Mouse (Mus musculus) midbrain, postnatal 0 days (tissue): ENCODE results near the gene Mtmr1. TPM values are rescaled to one million over a fixed set of nuclear protein-coding genes. Genes with fewer than 3 reads are reported as not detected.
A peak's percentile ranks its signal among the peaks of the same experiment; 100 is the strongest.

Experiments used
- ATAC-seq: fragments of 200-750 bp; cut with Nextera tagmentation; 2 replicates; pipeline ENCODE4 v1.8.0; 2017; ENCODE audit warnings: moderate number of reproducible peaks, mild to moderate bottlenecking, moderate TSS enrichment, moderate library complexity; ENCODE audit not compliant: low FRiP score
- DNase-seq: peaks from one replicate; pipeline ENCODE4 v3.0.0-alpha.2; 2015; ENCODE audit warnings: low spot score
- H3K27ac ChIP-seq: fragments of 300-500 bp; sonication (generic); 2 replicates; pipeline ENCODE4 v1.5.1; 2014; ENCODE audit warnings: low read depth, mild to moderate bottlenecking, low read length, mixed read lengths
- H3K27me3 ChIP-seq: fragments of 300-500 bp; sonication (generic); 2 replicates; pipeline ENCODE4 v1.6.1; 2014; ENCODE audit warnings: low read length, control low read depth, mixed read lengths; ENCODE audit not compliant: insufficient read depth
- H3K36me3 ChIP-seq: fragments of 300-500 bp; sonication (generic); 2 replicates; pipeline ENCODE4 v1.6.1; 2014; ENCODE audit warnings: low read length, control low read depth, mixed read lengths; ENCODE audit not compliant: insufficient read depth
- H3K4me1 ChIP-seq: fragments of 300-500 bp; sonication (generic); 2 replicates; pipeline ENCODE4 v1.6.1; 2014; ENCODE audit warnings: mild to moderate bottlenecking, control low read depth, antibody characterized with exemption, low read length, mixed read lengths; ENCODE audit not compliant: insufficient read depth
- H3K4me2 ChIP-seq: fragments of 300-500 bp; sonication (generic); 2 replicates; pipeline ENCODE4 v1.6.1; 2014; ENCODE audit warnings: low read depth, mild to moderate bottlenecking, low read length, mixed read lengths; ENCODE audit not compliant: poor library complexity, severe bottlenecking
- H3K4me3 ChIP-seq: fragments of 300-500 bp; sonication (generic); 2 replicates; pipeline ENCODE4 v1.5.1; 2014; ENCODE audit warnings: low read depth, mild to moderate bottlenecking, low read length, moderate library complexity
- H3K9ac ChIP-seq: fragments of 300-500 bp; sonication (generic); replicated peaks from 2 replicates; pipeline ENCODE4 v1.6.1; 2014; ENCODE audit warnings: mild to moderate bottlenecking, low read length, moderate library complexity, mixed read lengths; ENCODE audit not compliant: poor library complexity, severe bottlenecking
- H3K9me3 ChIP-seq: fragments of 300-500 bp; sonication (generic); 2 replicates; pipeline ENCODE4 v1.6.1; 2016; ENCODE audit warnings: low read length, control low read depth
- CTCF ChIP-seq: IDR thresholded peaks from 2 replicates; pipeline ENCODE4 v1.5.1; 2016; ENCODE audit warnings: antibody characterized with exemption, mild to moderate bottlenecking
- WGBS: fragments of 180-500 bp; shearing (Covaris S2); extraction: QIAGEN DNeasy Blood & Tissue Kit; methylation state at CpG from one replicate; pipeline ENCODE4 v1.1.7; 2014; 5-methylcytosine and 5-hydroxymethylcytosine counted together
- polyA plus RNA-seq: library from polyadenylated mRNA; unstranded; fragments of >200 nt; fragmentation: Nextera tagmentation; extraction: Ambion mirVana; gene quantifications from 2 replicates; pipeline ENCODE4 v1.2.1, GENCODE M21; 2015
- total RNA-seq: library from RNA; depleted of rRNA; stranded (reverse); fragments of >200 nt; gene quantifications from 2 replicates; pipeline ENCODE4 v1.2.3, GENCODE M21; 2014

Gene Mtmr1
- total and polyA plus RNA-seq, 2 experiments from 2014 or later, result 11.3 to 27.7 TPM

- Histone ChIP-seq H3K9me3 (no peaks in the 10 kb centered on the region), H3K4me3 (no peak overlapping the region), H3K36me3 (no peaks in the 10 kb centered on the region; the same call in 1 of the 2 replicates), H3K27ac (no peak overlapping the region), H3K4me2 (no peak overlapping the region), H3K9ac (no peak overlapping the region), H3K4me1 (no peaks in the 10 kb centered on the region), H3K27me3 (no peaks in the 10 kb centered on the region)
- DNase-seq, result no peak
- no peak for TF ChIP-seq CTCF
- no peak for ATAC-seq
Measured at GRCm38 (mm10) chrX:71406290-71406689, 41.7 kb downstream of the Mtmr1 start.

- no peaks in the 10 kb centered on the region for H3K36me3 ChIP-seq
- no peaks in the 10 kb centered on the region for H3K9me3 ChIP-seq
- TF ChIP-seq CTCF, result no peak
- 74% methylated on average over 1 of the region's 1 CpGs for WGBS
- ATAC-seq (no peak), DNase-seq (no peak)
- H3K9ac ChIP-seq, result no peak overlapping the region
- H3K4me3 ChIP-seq, result no peak overlapping the region
- no peak overlapping the region for H3K4me2 ChIP-seq
- H3K4me1 ChIP-seq, result no peaks in the 10 kb centered on the region
- no peak overlapping the region for H3K27ac ChIP-seq
- H3K27me3 ChIP-seq, result no peaks in the 10 kb centered on the region
Measured at GRCm38 (mm10) chrX:71408386-71408785, 43.8 kb downstream of the Mtmr1 start.

GRCm38 (mm10) chrX:71412776-71413175 is 48.2 kb downstream of the Mtmr1 start:
- Histone ChIP-seq H3K4me3 (no peak overlapping the region), H3K27ac (no peak overlapping the region), H3K4me1 (no peaks in the 10 kb centered on the region), H3K9ac (no peak overlapping the region), H3K36me3 (no peaks in the 10 kb centered on the region; the same call in 1 of the 2 replicates), H3K4me2 (no peak overlapping the region), H3K27me3 (no peaks in the 10 kb centered on the region), H3K9me3 (no peaks in the 10 kb centered on the region)
- ATAC-seq, result no peak
- WGBS, result 65% methylated on average over 3 of the region's 3 CpGs
- no peak for DNase-seq
- no peak for TF ChIP-seq CTCF

GRCm38 (mm10) chrX:71413616-71414015 is 49.1 kb downstream of the Mtmr1 start:
- Histone ChIP-seq H3K27me3 (no peaks in the 10 kb centered on the region), H3K27ac (no peak overlapping the region), H3K4me3 (no peak overlapping the region), H3K9ac (no peak overlapping the region), H3K9me3 (no peaks in the 10 kb centered on the region), H3K36me3 (no peaks in the 10 kb centered on the region; the same call in 1 of the 2 replicates), H3K4me1 (no peaks in the 10 kb centered on the region), H3K4me2 (no peak overlapping the region)
- ATAC-seq (no peak), DNase-seq (no peak)
- TF ChIP-seq CTCF, result no peak
- WGBS, result 86% methylated on average over 4 of the region's 4 CpGs

GRCm38 (mm10) chrX:71424852-71425251 is 60.3 kb downstream of the Mtmr1 start:
- peak; percentile 8 for DNase-seq
- Histone ChIP-seq H3K27ac (no peak overlapping the region), H3K4me1 (no peaks in the 10 kb centered on the region), H3K4me2 (no peak overlapping the region), H3K9me3 (no peaks in the 10 kb centered on the region), H3K27me3 (no peaks in the 10 kb centered on the region), H3K36me3 (0 out of 2 replicates have a peak, but pooled peaks cover 4% of the 10 kb centered on the region), H3K9ac (no peak overlapping the region), H3K4me3 (no peak overlapping the region)
- ATAC-seq, result no peak
- 88% methylated on average over 1 of the region's 1 CpGs for WGBS
- peak; percentile 53 for TF ChIP-seq CTCF

GRCm38 (mm10) chrX:71425746-71426519 is 61.4 kb downstream of the Mtmr1 start:
- 36% methylated on average over 9 of the region's 9 CpGs for WGBS
- peak; percentile 84 for DNase-seq
- Histone ChIP-seq H3K4me1 (no peaks in the 10 kb centered on the region), H3K27ac (no peak overlapping the region), H3K9me3 (no peaks in the 10 kb centered on the region), H3K9ac (no peak overlapping the region), H3K27me3 (no peaks in the 10 kb centered on the region), H3K4me3 (no peak overlapping the region), H3K36me3 (0 out of 2 replicates have a peak, but pooled peaks cover 4% of the 10 kb centered on the region), H3K4me2 (no peak overlapping the region)
- ATAC-seq, result peak; percentile 76
- TF ChIP-seq CTCF, result peak; percentile 89
